Mouse (Mus musculus): ENCODE results near the gene Yif1b. TPM values are rescaled to one million over a fixed set of nuclear protein-coding genes. Genes with fewer than 3 reads are reported as not detected.

The Yif1b gene
- polyA plus RNA-seq, 1 experiment: 49.8 TPM

GRCm38 (mm10) chr7:29270445-29270844, 32.3 kb downstream of the Yif1b start:
- Histone ChIP-seq H3K27me3 (ENCODE audit: control insufficient read depth, insufficient read depth, low read length) (no peaks in the 10 kb centered on the region), H3K36me3 (ENCODE audit: control insufficient read depth, insufficient read depth, low read length) (peaks cover 20% of the 10 kb centered on the region), H3K4me3 (ENCODE audit: low read depth, low read length) (no peak overlapping the region), H3K4me1 (ENCODE audit: control insufficient read depth, insufficient read depth, insufficient read length, low read length) (peaks cover 43% of the 10 kb centered on the region), H3K27ac (ENCODE audit: insufficient read depth, low read depth, low read length) (no peak overlapping the region)
- TF ChIP-seq CTCF (IDR thresholded peaks at IDR 0.05; ENCODE audit: extremely low read depth, insufficient read length, insufficient replicate concordance, low read depth, low read length) (no peak), POLR2A (IDR thresholded peaks at IDR 0.05; ENCODE audit: low read depth, low read length) (no peak)
- 42% methylated on average over 4 of the region's 4 CpGs for WGBS

- H3K4me1 ChIP-seq (ENCODE audit: control insufficient read depth, insufficient read depth, insufficient read length, low read length): peaks cover 39% of the 10 kb centered on the region
- peaks cover 23% of the 10 kb centered on the region for H3K36me3 ChIP-seq (ENCODE audit: control insufficient read depth, insufficient read depth, low read length)
- 36% methylated on average over 8 of the region's 8 CpGs for WGBS
- no peaks in the 10 kb centered on the region for H3K27me3 ChIP-seq (ENCODE audit: control insufficient read depth, insufficient read depth, low read length)
- no peak for TF ChIP-seq CTCF (IDR thresholded peaks at IDR 0.05; ENCODE audit: extremely low read depth, insufficient read length, insufficient replicate concordance, low read depth, low read length)
- no peak for TF ChIP-seq POLR2A (IDR thresholded peaks at IDR 0.05; ENCODE audit: low read depth, low read length)
- H3K4me3 ChIP-seq (ENCODE audit: low read depth, low read length): no peak overlapping the region
- H3K27ac ChIP-seq (ENCODE audit: insufficient read depth, low read depth, low read length): peak overlapping the region; percentile 27
Measured at GRCm38 (mm10) chr7:29271687-29272465, 33.7 kb downstream of the Yif1b start.

- TF ChIP-seq CTCF (IDR thresholded peaks at IDR 0.05; ENCODE audit: extremely low read depth, insufficient read length, insufficient replicate concordance, low read depth, low read length) (no peak), POLR2A (IDR thresholded peaks at IDR 0.05; ENCODE audit: low read depth, low read length) (no peak)
- peaks cover 24% of the 10 kb centered on the region; the same call in 1 of the 2 replicates for H3K4me1 ChIP-seq (ENCODE audit: control insufficient read depth, insufficient read depth, insufficient read length, low read length)
- H3K27ac ChIP-seq (ENCODE audit: insufficient read depth, low read depth, low read length): peak overlapping the region; percentile 53
- H3K36me3 ChIP-seq (ENCODE audit: control insufficient read depth, insufficient read depth, low read length): peaks cover 32% of the 10 kb centered on the region
- WGBS: 27% methylated on average over 5 of the region's 5 CpGs
- H3K4me3 ChIP-seq (ENCODE audit: low read depth, low read length): no peak overlapping the region
- H3K27me3 ChIP-seq (ENCODE audit: control insufficient read depth, insufficient read depth, low read length): no peaks in the 10 kb centered on the region
Measured at GRCm38 (mm10) chr7:29276715-29277114, 38.6 kb downstream of the Yif1b start.

- H3K27me3 ChIP-seq (ENCODE audit: control insufficient read depth, insufficient read depth, low read length): no peaks in the 10 kb centered on the region
- 39% methylated on average over 4 of the region's 4 CpGs for WGBS
- peaks cover 32% of the 10 kb centered on the region for H3K36me3 ChIP-seq (ENCODE audit: control insufficient read depth, insufficient read depth, low read length)
- peaks cover 27% of the 10 kb centered on the region; the same call in 1 of the 2 replicates for H3K4me1 ChIP-seq (ENCODE audit: control insufficient read depth, insufficient read depth, insufficient read length, low read length)
- peak overlapping the region; percentile 12; the same call in 1 of the 2 replicates for H3K4me3 ChIP-seq (ENCODE audit: low read depth, low read length)
- no peak for TF ChIP-seq CTCF (IDR thresholded peaks at IDR 0.05; ENCODE audit: extremely low read depth, insufficient read length, insufficient replicate concordance, low read depth, low read length)
- peak overlapping the region; percentile 3; the same call in 1 of the 2 replicates for H3K27ac ChIP-seq (ENCODE audit: insufficient read depth, low read depth, low read length)
Measured at GRCm38 (mm10) chr7:29277510-29277909, 39.4 kb downstream of the Yif1b start.

- Histone ChIP-seq H3K27me3 (ENCODE audit: control insufficient read depth, insufficient read depth, low read length) (no peaks in the 10 kb centered on the region), H3K4me1 (ENCODE audit: control insufficient read depth, insufficient read depth, insufficient read length, low read length) (peaks cover 25% of the 10 kb centered on the region), H3K4me3 (ENCODE audit: low read depth, low read length) (peak overlapping the region; percentile 31; the same call in 1 of the 2 replicates), H3K27ac (ENCODE audit: insufficient read depth, low read depth, low read length) (peak overlapping the region; percentile 89), H3K36me3 (ENCODE audit: control insufficient read depth, insufficient read depth, low read length) (peaks cover 26% of the 10 kb centered on the region)
- TF ChIP-seq CTCF (IDR thresholded peaks at IDR 0.05; ENCODE audit: extremely low read depth, insufficient read length, insufficient replicate concordance, low read depth, low read length): no peak
- TF ChIP-seq POLR2A (IDR thresholded peaks at IDR 0.05; ENCODE audit: low read depth, low read length): no peak
Measured at GRCm38 (mm10) chr7:29279261-29279660, 41.1 kb downstream of the Yif1b start.

- Histone ChIP-seq H3K27ac (ENCODE audit: insufficient read depth, low read depth, low read length) (peak overlapping the region; percentile 89), H3K4me3 (ENCODE audit: low read depth, low read length) (peak overlapping the region; percentile 96), H3K4me1 (ENCODE audit: control insufficient read depth, insufficient read depth, insufficient read length, low read length) (peaks cover 21% of the 10 kb centered on the region), H3K27me3 (ENCODE audit: control insufficient read depth, insufficient read depth, low read length) (no peaks in the 10 kb centered on the region), H3K36me3 (ENCODE audit: control insufficient read depth, insufficient read depth, low read length) (peaks cover 23% of the 10 kb centered on the region)
- WGBS: 23% methylated on average over 8 of the region's 8 CpGs
- TF ChIP-seq CTCF (IDR thresholded peaks at IDR 0.05; ENCODE audit: extremely low read depth, insufficient read length, insufficient replicate concordance, low read depth, low read length) (no peak), POLR2A (IDR thresholded peaks at IDR 0.05; ENCODE audit: low read depth, low read length) (no peak)
Measured at GRCm38 (mm10) chr7:29279924-29280323, 41.8 kb downstream of the Yif1b start.

- peak overlapping the region; percentile 96 for H3K4me3 ChIP-seq (ENCODE audit: low read depth, low read length)
- H3K4me1 ChIP-seq (ENCODE audit: control insufficient read depth, insufficient read depth, insufficient read length, low read length): peaks cover 19% of the 10 kb centered on the region
- TF ChIP-seq POLR2A (IDR thresholded peaks at IDR 0.05; ENCODE audit: low read depth, low read length) (no peak), CTCF (IDR thresholded peaks at IDR 0.05; ENCODE audit: extremely low read depth, insufficient read length, insufficient replicate concordance, low read depth, low read length) (no peak)
- H3K27me3 ChIP-seq (ENCODE audit: control insufficient read depth, insufficient read depth, low read length): no peaks in the 10 kb centered on the region
- H3K27ac ChIP-seq (ENCODE audit: insufficient read depth, low read depth, low read length): peak overlapping the region; percentile 89
- WGBS: 11% methylated on average over 13 of the region's 13 CpGs
- H3K36me3 ChIP-seq (ENCODE audit: control insufficient read depth, insufficient read depth, low read length): peaks cover 21% of the 10 kb centered on the region
Measured at GRCm38 (mm10) chr7:29280801-29281200, 42.7 kb downstream of the Yif1b start.

Measured in small intestine, adult 2 months (tissue).